Mouse (Mus musculus) ovary, adult 18-20 months (tissue): ENCODE results near the gene Car4.

Experiments
- DNase-seq: peaks from one replicate; pipeline ENCODE4 v3.0.0; 2022; ENCODE audit warnings: low spot score, mixed read lengths

The Car4 gene

DNA sequence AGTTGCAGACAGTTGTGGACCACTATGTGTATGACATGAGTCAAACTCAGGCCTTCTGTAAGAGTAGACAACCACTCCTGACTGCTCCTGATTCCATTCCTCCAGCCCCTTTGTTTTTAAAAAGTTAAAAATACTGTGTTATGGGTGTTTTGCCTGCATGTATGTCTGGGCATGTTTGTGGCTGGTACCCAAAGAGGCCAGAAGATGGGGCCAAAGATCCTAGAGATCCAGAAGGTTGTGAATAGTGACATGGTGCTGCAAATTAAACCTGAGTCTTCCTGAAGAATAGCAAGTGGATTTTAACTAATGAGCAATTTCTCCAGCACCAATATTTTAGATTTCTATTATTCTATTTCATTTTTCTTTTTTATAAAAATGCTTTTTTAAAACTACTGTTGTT, 55.5 kb downstream of the Car4 start:
- DNase-seq: no peak
